Mouse (Mus musculus) right cerebral cortex, postnatal 10 days (tissue): ENCODE measurements around the gene Lonrf2.

Experiments used
- DNase-seq, 2 experiments: peaks; one replicate each; pipeline ENCODE4 v3.0.0; 2021; ENCODE audit warnings: low spot score in 2 of 2

The Lonrf2 gene

DNA sequence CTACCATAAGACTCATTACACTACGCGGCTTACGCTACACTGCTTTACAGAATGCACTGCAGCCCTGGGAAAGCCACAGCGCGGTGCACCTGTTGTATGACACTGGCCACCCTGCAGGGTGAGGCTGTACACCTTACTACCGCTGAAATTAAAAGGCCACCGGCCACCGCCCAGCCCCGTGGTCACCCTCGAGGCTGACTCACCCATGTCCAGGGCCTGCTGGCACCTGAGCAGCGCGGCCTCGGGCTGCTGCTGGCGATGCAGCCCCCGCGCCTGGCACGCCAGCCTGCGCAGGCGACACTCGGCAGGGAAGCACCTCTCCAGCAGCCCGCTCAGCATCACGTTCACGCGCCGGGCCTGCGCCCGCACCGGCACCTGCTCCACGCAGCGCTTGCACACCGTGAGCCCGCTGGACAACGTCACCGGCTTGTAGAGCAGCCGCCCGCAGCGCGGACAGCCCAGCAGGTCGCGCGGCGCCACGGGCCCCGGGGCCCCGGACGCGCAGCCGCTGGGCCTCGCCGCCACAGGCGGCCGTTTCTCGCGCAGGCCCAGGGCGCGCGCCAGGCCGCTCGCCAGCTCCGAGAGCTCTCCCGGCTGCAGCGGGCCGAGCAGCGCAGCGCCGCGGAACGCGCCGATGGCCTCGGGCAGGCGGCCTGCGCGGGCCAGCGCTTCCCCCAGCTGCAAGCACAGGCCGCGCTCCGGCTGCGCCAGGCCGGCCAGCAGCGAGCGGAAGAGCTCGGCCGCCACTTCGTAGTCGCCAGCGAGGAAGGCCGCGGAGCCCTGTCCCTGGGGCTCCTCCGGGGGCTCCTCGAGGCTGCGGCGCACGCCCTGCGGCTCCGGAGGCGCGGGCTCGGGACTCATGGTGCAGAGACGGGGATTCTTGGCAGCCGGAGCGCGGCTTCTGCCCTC lies 689 bp downstream of the Lonrf2 start:
- peak; percentile 65 to 72 for DNase-seq

- peak in 1 of 2 experiments; percentile 56 for DNase-seq
Measured at GRCm38 (mm10) chr1:38834899-38835298, 1.6 kb downstream of the Lonrf2 start.

DNA sequence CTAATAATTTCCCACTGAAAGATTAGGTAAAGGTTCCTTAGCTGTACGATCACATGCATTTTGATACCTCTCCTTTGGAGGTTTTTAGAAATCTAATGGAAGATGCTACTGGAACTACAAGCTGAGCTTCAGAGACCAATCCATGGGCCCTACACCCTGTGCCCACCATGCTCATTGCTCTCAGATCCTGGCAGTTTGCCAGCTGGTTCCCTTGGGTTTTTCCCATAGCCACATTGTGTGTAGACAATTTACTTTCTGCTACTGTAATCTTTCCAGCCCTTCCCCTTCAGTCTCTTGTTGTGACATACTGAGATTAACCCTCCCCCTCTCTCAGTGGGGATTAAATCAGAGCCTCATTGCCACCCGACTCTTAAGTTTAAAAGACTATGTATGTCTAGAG lies 11.6 kb downstream of the Lonrf2 start:
- peak in 1 of 2 experiments; percentile 46 for DNase-seq

- DNase-seq: no peak
Measured at GRCm38 (mm10) chr1:38823851-38824250, 12.7 kb downstream of the Lonrf2 start.

DNA sequence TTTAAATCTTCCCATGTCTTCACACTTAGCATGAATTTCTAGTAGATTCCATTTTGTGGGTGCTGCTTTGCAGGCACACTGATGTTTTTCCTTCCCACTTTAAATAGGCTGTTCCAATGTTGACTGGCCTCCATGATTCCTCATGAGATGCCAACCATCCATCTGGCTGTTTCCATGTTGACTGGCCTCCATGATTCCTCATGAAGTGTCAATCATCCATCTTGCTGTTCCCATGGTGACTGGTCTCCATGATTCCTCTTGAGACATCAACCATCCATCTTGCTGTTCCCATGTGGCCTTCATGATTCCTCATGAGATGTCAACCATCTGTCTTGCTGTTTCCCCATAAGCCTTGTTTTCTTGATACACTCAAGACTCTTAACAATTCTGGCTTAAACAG lies 16.8 kb downstream of the Lonrf2 start:
- no peak for DNase-seq

DNA sequence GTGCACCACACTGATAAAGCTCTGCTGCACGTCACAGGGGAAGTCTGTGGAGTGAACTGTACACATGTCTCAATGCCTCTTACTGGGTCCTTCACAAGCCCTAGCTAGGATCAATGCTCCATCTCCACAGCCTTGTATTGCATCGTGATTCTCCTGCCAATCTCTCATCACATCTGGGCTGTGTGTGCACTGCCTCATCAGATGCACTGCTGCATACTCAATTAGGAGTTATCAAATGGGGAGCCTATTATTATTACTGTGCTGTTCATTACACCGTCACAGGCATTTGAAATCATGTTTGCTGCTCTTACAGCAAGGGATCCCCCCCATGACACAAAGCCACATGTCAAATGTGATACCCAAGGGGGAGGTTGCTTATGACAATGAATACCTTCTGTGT lies 18.8 kb downstream of the Lonrf2 start:
- DNase-seq: no peak

DNA sequence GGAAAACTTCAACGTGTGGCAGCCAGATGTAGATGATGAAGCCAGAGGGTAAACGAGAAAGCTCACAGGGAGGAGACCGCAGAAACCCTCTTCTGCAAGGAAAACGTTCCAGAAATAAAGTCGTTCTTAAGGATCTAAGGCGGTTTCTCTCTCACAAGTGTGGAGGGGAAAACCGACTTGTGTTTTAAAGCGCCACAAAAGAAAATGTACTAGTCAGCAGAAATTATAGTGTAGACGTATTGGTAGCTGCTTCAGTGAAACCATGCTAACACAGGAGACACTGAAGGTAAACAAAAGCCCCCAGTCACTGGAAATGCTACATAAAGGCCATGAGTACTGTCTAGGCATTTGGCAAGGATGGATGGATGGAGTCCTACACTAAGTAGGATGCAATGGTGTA lies 19.2 kb downstream of the Lonrf2 start:
- no peak for DNase-seq

DNA sequence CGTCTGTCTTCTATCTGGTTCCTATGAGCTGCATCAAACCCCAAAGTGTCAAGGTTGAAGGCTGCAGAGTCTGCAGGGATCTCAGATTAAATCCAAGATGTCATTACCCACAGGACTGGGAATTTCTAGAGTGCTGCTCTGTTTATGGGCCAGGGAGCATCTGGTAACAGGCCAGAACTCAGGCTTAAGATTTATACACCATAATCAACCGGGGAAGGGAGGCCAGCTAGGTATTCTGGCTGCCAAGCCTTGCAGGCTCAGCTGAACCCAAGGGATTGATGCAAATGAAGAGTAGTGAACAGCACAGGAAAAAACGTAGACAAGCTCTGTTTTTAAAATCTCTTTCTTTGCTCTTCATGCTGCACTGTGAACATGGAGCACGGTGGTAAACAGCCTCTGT lies 20.2 kb downstream of the Lonrf2 start:
- no peak for DNase-seq

- DNase-seq: no peak
Measured at GRCm38 (mm10) chr1:38807121-38807520, 29.4 kb downstream of the Lonrf2 start.

- no peak for DNase-seq
Measured at GRCm38 (mm10) chr1:38800402-38800801, 36.1 kb downstream of the Lonrf2 start.

GRCm38 (mm10) chr1:38799304-38799703 lies 37.2 kb downstream of the Lonrf2 start:
- no peak for DNase-seq

GRCm38 (mm10) chr1:38796936-38797335 lies 39.6 kb downstream of the Lonrf2 start:
- DNase-seq: no peak

DNA sequence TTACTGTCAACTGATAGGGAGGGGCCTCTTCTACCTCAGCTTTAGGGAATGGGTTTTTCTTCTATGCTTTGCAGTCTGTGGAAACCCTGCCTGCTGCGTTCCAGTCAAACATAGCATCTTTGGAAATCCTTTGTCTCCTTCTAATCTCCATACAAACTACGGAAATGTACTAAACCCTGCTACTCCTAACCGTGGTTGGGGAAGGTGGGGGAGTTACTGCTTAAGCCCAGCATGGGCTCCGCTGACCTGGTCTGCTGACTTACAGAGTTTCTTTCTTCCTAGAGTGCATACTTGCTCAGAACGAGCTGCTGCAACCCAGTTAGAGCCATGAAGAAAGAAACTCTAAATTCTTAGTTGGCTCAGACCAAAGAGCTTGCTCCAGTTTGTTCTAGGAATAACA lies 41.0 kb downstream of the Lonrf2 start:
- no peak for DNase-seq

DNA sequence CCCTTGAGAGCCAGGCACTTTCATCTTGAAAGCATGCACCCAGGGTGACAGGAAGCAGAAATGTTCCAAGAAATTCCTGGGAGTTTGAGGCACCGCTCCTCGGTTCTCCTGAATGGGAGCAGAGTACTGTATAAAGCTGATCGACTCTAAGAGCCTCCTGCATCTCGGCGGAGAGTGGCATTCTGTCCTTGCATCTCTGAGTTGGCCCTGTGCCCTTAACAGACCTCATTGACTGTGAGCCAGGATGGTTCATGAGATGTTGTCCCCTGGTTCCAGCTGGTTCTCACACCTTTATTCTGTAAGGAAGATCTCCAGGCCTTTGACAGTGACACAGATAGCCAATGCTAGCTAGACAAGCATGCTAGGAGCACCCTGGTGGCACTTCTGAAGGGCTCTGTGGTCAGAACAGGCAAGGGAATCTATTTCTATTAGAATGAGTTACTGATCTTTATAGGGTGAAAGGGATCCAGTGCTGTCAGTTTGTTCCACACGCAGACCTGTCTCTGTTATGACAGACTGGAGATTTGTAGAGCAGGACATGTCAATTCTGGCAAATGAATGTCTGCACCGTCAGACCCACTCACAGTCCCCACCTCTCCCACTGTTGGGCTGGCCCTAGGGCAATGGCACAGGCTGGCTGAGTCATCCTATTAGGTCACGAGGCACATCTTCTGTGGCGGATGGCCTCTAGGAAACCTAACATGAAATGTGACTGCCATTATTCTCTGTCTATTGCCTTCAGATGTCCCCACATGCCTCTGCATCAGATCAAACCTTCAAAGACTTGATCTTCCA lies 45.3 kb downstream of the Lonrf2 start:
- no peak for DNase-seq

DNA sequence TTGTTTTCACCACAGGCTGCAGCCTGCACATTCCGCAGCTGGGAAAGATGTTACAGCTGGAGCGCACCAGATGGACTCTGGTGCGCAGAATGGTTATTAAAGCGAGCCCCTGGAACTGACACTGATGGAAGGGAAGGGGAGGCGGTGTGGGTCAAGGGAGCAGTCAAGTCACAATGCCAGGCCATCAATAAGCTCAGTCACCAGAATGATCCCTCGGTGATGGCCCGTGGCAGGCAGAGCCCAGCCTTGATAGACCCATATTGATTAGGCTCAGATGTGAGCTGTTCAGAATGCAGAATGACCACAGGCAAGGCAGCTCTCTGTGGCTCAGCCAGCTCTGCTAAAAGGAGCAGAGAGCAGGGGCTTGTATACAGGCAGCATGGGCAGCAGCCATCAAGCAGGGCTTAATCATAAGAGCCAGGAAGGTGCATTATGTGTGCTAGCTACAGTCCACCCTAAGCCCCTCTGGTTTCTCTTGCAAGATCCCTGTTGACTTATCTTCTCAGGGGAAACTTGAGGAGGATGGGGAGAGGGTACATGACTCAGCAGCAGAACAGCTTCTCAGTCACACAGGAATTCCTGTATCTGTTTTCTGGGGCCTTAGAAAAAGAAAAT lies 46.4 kb downstream of the Lonrf2 start:
- no peak for DNase-seq

GRCm38 (mm10) chr1:38788904-38789303 lies 47.6 kb downstream of the Lonrf2 start:
- no peak for DNase-seq

DNA sequence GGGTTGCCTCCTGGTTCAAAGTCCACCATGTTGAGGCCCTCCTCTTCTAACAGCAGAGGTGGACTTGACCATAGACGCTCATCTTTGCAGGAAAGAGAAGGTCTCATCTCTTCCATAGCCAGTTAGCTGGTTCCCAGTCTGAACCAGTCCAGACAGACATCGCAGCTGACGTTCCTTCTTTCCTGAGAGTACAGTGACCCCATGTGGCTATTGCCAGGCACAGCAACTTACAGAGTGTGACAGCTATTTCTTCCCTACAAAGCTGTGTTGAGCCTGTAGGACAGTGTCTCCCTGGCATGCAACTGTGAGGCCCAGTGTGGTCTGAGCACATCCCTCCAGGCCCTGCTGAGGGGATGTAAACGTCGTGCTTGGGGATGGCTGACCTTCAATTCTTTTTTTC lies 49.1 kb downstream of the Lonrf2 start:
- peak; percentile 80 to 82 for DNase-seq

DNA sequence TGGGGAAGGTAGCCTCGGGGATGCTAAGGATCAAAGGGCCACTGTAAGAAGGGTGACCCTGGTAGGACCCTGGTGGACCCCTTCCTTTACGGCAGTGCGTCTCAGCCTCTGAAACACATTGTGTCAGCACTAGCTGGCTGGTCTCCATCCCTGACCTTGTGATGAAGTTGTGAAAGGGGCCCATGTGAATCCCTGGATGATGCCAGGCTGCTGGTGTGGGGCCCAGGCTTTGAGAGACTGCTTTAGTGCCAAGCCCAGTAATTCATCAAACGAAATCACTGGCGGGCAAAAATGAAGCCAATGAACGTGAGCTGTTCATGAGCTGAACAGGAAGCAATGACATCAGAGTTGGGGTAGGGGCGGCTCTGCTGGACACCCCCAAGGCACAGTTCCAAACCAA lies 50.2 kb downstream of the Lonrf2 start:
- DNase-seq: peak; percentile 50 to 53

DNA sequence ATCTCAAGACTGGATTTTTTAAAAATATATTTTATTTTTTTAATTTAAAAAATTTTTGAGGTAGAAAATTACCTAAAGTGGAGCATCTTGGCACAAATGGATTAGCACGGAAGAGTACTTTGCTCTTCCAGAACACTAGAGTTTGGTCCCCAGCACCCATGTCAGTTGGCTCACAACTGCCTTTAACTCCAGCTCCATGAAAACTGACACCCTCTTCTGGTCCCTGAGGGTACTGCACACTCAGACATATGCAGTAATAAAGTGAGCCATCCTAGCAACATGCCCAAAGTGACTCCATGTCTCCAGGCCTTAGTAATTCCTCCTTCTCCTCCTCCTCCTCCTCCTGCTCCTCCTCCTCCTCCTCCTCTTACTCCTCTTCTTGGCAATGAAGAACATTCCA lies 58.2 kb downstream of the Lonrf2 start:
- DNase-seq: no peak

DNA sequence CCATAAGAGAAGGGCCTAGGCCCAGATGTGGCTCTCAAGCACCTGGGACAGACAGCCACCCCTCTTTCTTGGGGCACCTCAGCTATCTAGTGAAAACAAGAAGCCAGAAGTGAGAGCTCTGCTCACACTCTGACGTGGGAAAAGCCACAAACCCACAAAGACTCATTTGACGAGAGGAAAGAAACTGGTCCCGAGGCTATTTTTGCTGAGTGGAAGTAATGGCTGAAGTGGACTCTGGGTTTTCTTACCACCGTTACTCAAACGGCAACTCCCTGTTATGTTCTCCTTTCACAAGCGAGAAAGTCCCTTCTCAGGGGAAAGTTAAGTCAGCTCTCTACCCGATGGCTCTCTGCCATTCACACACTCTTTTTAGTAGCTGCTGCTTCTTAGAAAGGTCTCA lies 59.0 kb downstream of the Lonrf2 start:
- no peak for DNase-seq

DNA sequence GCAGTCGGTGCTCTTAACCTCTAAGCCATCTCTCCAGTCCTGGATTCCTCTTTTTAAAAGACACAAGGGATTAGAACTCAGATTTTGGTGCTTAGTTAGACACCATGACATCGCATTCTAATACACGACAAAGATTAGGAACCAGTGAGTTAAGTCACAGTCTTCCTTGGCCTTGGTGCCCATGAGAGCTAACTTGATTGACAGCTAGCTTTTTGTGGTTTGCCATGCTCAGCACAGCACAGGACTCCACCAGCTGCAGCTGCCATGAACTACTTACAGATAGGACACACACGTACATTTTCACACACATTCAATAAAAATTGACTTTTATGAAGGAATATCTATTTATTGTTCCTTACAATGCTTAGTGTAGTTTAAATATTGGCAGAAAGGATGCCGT lies 60.8 kb downstream of the Lonrf2 start:
- DNase-seq: no peak

- no peak for DNase-seq
Measured at GRCm38 (mm10) chr1:38770676-38771075, 65.8 kb downstream of the Lonrf2 start.
